Mouse (Mus musculus): Measurements from ENCODE around the gene Ergic1. TPM values are rescaled to one million over a fixed set of nuclear protein-coding genes. Genes with fewer than 3 reads are reported as not detected.

Gene Ergic1
- polyA plus RNA-seq, 1 experiment = 80.2 TPM

DNA sequence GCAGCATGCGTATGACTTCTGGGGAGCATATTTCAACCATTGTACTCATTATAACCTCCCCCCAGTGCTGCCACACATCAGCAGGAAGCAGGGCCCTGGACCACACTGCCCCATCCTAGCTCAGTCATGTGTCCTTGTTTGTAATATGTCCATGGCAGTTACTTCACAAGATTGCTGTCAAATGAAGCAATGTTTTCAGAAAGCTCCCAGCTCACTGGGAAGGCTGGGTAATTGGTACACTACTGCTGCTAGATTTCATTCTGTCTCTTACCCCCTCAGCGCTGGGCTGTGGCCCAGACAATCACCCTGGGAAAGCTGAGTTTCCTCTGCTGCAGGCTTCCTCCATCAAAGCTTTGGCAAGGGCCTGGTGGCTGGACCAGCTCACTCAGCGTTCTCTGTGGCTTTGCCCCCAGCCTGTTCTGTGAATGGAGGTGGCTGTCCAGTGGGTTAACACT lies 79.0 kb downstream of the Ergic1 start:
- no peaks in the 10 kb centered on the region; the same call in 1 of the 2 replicates for H3K36me3 ChIP-seq (ENCODE audit: control insufficient read depth, insufficient read depth, low read length)

GRCm38 (mm10) chr17:26643456-26643855 lies 82.2 kb downstream of the Ergic1 start:
- 99% methylated on average over 8 of the region's 8 CpGs for WGBS

More for the DNA sequence above, 79.0 kb downstream of the Ergic1 start:
- DNase-seq = no peak
- TF ChIP-seq POLR2A (IDR thresholded peaks at IDR 0.05; ENCODE audit: control insufficient read depth, extremely low read depth, insufficient read depth, low read length, poor library complexity) (no peak), CTCF (IDR thresholded peaks at IDR 0.05; ENCODE audit: borderline replicate concordance, control insufficient read depth, extremely low read depth, insufficient read depth, low read length, poor library complexity) (no peak)
- Histone ChIP-seq H3K27me3 (ENCODE audit: control insufficient read depth, insufficient read depth, low read length) (no peaks in the 10 kb centered on the region), H3K4me1 (replicated peaks; ENCODE audit: control insufficient read depth, insufficient read depth, low read length) (no peaks in the 10 kb centered on the region), H3K27ac (ENCODE audit: control insufficient read depth, insufficient read depth, low read length) (no peak overlapping the region), H3K4me3 (ENCODE audit: control insufficient read depth, insufficient read depth, low read length) (no peak overlapping the region)
- WGBS = 97% methylated on average over 3 of the region's 3 CpGs

DNA sequence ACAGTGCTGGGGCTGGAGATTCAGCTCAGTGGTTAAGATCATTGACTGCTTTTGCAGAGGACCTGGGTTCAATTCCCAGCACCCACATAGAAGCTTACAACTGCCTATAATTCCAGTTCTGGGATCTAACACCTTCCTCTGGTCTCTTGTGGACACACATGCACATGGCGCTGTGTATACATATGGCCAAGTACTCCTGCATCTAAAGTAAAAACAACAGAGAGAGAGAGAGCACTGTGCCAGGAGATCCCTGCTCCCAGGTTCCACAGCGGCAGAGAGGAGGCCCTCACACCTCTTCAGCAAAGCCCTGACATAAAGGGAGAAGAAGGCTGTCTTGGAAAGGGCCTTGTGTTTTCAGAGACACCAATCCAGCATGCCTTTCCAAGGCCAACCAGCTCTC lies 82.7 kb downstream of the Ergic1 start:
- DNase-seq = no peak
- H3K27me3 ChIP-seq (ENCODE audit: control insufficient read depth, insufficient read depth, low read length) = no peaks in the 10 kb centered on the region
- TF ChIP-seq CTCF (IDR thresholded peaks at IDR 0.05; ENCODE audit: borderline replicate concordance, control insufficient read depth, extremely low read depth, insufficient read depth, low read length, poor library complexity) (no peak), POLR2A (IDR thresholded peaks at IDR 0.05; ENCODE audit: control insufficient read depth, extremely low read depth, insufficient read depth, low read length, poor library complexity) (no peak)
- H3K27ac ChIP-seq (ENCODE audit: control insufficient read depth, insufficient read depth, low read length) = no peak overlapping the region
- no peaks in the 10 kb centered on the region for H3K4me1 ChIP-seq (replicated peaks; ENCODE audit: control insufficient read depth, insufficient read depth, low read length)
- WGBS = 93% methylated on average over 2 of the region's 2 CpGs
- no peaks in the 10 kb centered on the region; the same call in 1 of the 2 replicates for H3K36me3 ChIP-seq (ENCODE audit: control insufficient read depth, insufficient read depth, low read length)
- no peak overlapping the region for H3K4me3 ChIP-seq (ENCODE audit: control insufficient read depth, insufficient read depth, low read length)

More at GRCm38 (mm10) chr17:26643456-26643855, 82.2 kb downstream of the Ergic1 start:
- TF ChIP-seq CTCF (IDR thresholded peaks at IDR 0.05; ENCODE audit: borderline replicate concordance, control insufficient read depth, extremely low read depth, insufficient read depth, low read length, poor library complexity) = no peak
- no peak for TF ChIP-seq POLR2A (IDR thresholded peaks at IDR 0.05; ENCODE audit: control insufficient read depth, extremely low read depth, insufficient read depth, low read length, poor library complexity)
- no peaks in the 10 kb centered on the region for H3K4me1 ChIP-seq (replicated peaks; ENCODE audit: control insufficient read depth, insufficient read depth, low read length)
- no peak for DNase-seq
- H3K27ac ChIP-seq (ENCODE audit: control insufficient read depth, insufficient read depth, low read length) = no peak overlapping the region
- H3K4me3 ChIP-seq (ENCODE audit: control insufficient read depth, insufficient read depth, low read length) = no peak overlapping the region
- no peaks in the 10 kb centered on the region; the same call in 1 of the 2 replicates for H3K36me3 ChIP-seq (ENCODE audit: control insufficient read depth, insufficient read depth, low read length)
- no peaks in the 10 kb centered on the region for H3K27me3 ChIP-seq (ENCODE audit: control insufficient read depth, insufficient read depth, low read length)

DNA sequence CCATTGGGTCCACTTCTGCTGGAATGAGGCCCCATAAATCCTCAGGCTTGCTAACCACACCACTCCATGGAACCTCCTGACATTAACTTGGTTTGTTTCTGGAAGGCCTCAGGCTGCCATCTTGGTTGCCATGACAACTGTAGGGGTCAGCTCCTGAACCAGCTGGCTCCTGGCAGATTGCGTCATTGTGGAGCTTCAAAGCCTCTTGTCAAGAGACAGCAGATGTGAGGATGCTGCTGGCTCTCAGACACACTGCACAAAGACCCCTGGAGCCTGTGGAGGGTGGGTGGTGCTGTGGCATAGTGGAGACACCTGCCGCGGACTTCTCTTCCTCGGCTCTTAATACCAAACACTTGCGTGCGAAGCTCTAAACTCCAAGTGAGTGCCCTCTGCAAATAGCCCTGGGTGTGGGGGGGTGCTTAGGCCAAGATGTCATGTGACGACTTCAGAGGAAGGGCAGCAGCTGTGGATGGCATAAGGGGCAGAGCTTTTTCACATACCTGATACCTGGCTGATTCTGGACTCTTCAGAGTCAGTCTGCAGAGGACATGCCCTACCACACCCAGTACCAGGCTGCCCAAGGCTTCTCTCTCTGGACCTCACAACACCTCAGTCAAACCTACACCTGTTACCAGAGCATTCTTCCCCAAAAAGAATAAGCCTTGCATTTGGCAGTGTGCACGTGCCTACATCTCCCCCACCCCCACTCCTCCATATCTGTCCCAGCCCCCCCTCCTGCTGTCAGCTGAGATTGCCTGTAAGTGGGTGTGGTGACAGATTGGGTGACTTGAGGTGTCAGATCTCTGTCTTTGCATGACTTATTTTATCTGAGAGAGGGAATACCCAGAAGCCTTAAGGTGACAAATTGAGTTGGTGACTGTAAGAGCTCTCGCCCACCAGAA lies 83.5 kb downstream of the Ergic1 start:
- no peak for DNase-seq
- Histone ChIP-seq H3K36me3 (ENCODE audit: control insufficient read depth, insufficient read depth, low read length) (no peaks in the 10 kb centered on the region; the same call in 1 of the 2 replicates), H3K27me3 (ENCODE audit: control insufficient read depth, insufficient read depth, low read length) (no peaks in the 10 kb centered on the region), H3K27ac (ENCODE audit: control insufficient read depth, insufficient read depth, low read length) (no peak overlapping the region), H3K4me1 (replicated peaks; ENCODE audit: control insufficient read depth, insufficient read depth, low read length) (no peaks in the 10 kb centered on the region), H3K4me3 (ENCODE audit: control insufficient read depth, insufficient read depth, low read length) (no peak overlapping the region)
- TF ChIP-seq CTCF (IDR thresholded peaks at IDR 0.05; ENCODE audit: borderline replicate concordance, control insufficient read depth, extremely low read depth, insufficient read depth, low read length, poor library complexity) = no peak
- WGBS = 98% methylated on average over 9 of the region's 9 CpGs

- H3K27ac ChIP-seq (ENCODE audit: control insufficient read depth, insufficient read depth, low read length) = no peak overlapping the region
- H3K4me1 ChIP-seq (replicated peaks; ENCODE audit: control insufficient read depth, insufficient read depth, low read length) = no peaks in the 10 kb centered on the region
- WGBS = 95% methylated on average over 8 of the region's 8 CpGs
- no peak for DNase-seq
- H3K4me3 ChIP-seq (ENCODE audit: control insufficient read depth, insufficient read depth, low read length) = no peak overlapping the region
- no peak for TF ChIP-seq CTCF (IDR thresholded peaks at IDR 0.05; ENCODE audit: borderline replicate concordance, control insufficient read depth, extremely low read depth, insufficient read depth, low read length, poor library complexity)
- no peak for TF ChIP-seq POLR2A (IDR thresholded peaks at IDR 0.05; ENCODE audit: control insufficient read depth, extremely low read depth, insufficient read depth, low read length, poor library complexity)
- H3K36me3 ChIP-seq (ENCODE audit: control insufficient read depth, insufficient read depth, low read length) = no peaks in the 10 kb centered on the region; the same call in 1 of the 2 replicates
- H3K27me3 ChIP-seq (ENCODE audit: control insufficient read depth, insufficient read depth, low read length) = no peaks in the 10 kb centered on the region
Observed at GRCm38 (mm10) chr17:26645411-26645854, 84.1 kb downstream of the Ergic1 start.

DNA sequence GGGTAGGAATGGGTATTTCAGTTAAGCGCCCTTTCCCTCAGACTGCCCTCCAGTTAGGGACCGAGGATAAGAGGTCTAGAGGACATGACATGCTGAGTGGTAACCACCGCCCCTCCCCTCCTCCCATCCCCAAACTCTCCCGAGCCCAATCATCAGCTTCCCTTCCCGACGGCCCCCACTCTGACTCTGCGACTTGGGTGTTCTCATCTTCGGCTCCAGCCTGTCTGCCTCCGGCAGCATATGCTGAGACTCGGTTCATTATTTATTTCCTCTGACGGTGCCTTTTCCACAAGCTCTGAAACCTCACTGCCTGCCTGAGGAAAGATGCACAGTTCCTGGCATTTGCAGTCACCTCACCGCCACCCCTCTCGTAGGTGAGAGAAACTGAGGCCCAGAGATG lies 86.0 kb downstream of the Ergic1 start:
- H3K27ac ChIP-seq (ENCODE audit: control insufficient read depth, insufficient read depth, low read length) = no peak overlapping the region
- DNase-seq = no peak
- no peak overlapping the region for H3K4me3 ChIP-seq (ENCODE audit: control insufficient read depth, insufficient read depth, low read length)
- H3K27me3 ChIP-seq (ENCODE audit: control insufficient read depth, insufficient read depth, low read length) = no peaks in the 10 kb centered on the region
- no peaks in the 10 kb centered on the region for H3K4me1 ChIP-seq (replicated peaks; ENCODE audit: control insufficient read depth, insufficient read depth, low read length)
- H3K36me3 ChIP-seq (ENCODE audit: control insufficient read depth, insufficient read depth, low read length) = no peaks in the 10 kb centered on the region; the same call in 1 of the 2 replicates
- 82% methylated on average over 13 of the region's 13 CpGs for WGBS
- TF ChIP-seq POLR2A (IDR thresholded peaks at IDR 0.05; ENCODE audit: control insufficient read depth, extremely low read depth, insufficient read depth, low read length, poor library complexity) = no peak

Measured in thymus, adult 2 months (tissue).